Mouse (Mus musculus): ENCODE results near the gene Gprc5d. TPM values are rescaled to one million over a fixed set of nuclear protein-coding genes. Genes with fewer than 3 reads are reported as not detected.

Gene Gprc5d
- not detected in 2 replicates for polyA plus RNA-seq (2015; fragmentation: Nextera tagmentation; extraction: Ambion mirVana)

GRCm38 (mm10) chr6:135118183-135118582, at the start of gene Gprc5d:
TSS of gene Gprc5d (minus strand) at chr6:135118283.
- Histone ChIP-seq H3K4me3 (no peak within 1 kb of the TSS), H3K36me3 (no peaks in the 10 kb centered on the region), H3K27me3 (no peaks in the 10 kb centered on the region), H3K27ac (no peak within 1 kb of the TSS), H3K4me1 (replicated peaks) (no peaks in the 10 kb centered on the region), H3K4me2 (no peak within 1 kb of the TSS), H3K9me3 (replicated peaks) (no peaks in the 10 kb centered on the region), H3K9ac (no peak within 1 kb of the TSS)
- ATAC-seq (replicated peaks; ENCODE audit: insufficient number of reproducible peaks, insufficient read depth, low FRiP score, low read depth), result no peak
- WGBS, result 82% methylated on average over 5 of the region's 5 CpGs

DNA sequence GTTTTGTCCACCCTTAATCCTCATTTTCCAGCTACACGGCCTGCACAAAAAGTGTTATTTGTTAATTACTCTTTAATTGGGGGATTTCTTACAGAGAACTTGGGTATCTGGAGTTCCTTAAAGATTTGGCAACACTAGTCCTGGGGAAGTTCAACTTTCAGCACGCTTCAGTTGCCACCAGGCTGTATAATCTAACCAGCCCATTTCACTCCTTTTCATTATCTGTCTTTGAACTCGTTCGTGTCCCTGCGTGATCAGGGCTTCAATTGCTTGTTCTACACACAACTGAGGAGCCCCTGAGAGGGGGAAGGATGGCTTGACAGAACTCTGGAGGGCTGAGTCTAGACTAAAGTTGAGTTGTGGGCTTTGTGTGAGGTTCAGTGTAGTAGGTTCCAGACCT, 48.6 kb upstream of the Gprc5d start:
- Histone ChIP-seq H3K36me3 (no peaks in the 10 kb centered on the region), H3K4me2 (peak overlapping the region; percentile 94; the same call in 1 of the 2 replicates), H3K9ac (no peak overlapping the region), H3K4me3 (0 out of 2 replicates have a peak overlapping the region, but pooled peaks have one; percentile 85), H3K27me3 (no peaks in the 10 kb centered on the region), H3K27ac (no peak overlapping the region), H3K4me1 (replicated peaks) (peaks cover 18% of the 10 kb centered on the region; the same call in 1 of the 2 replicates), H3K9me3 (replicated peaks) (no peaks in the 10 kb centered on the region)
- 57% methylated on average over 5 of the region's 5 CpGs for WGBS
- no peak for ATAC-seq (replicated peaks; ENCODE audit: insufficient number of reproducible peaks, insufficient read depth, low FRiP score, low read depth)

- WGBS, result 89% methylated on average over 3 of the region's 3 CpGs
- H3K4me2 ChIP-seq, result no peak overlapping the region
- ATAC-seq (replicated peaks; ENCODE audit: insufficient number of reproducible peaks, insufficient read depth, low FRiP score, low read depth), result no peak
Measured at GRCm38 (mm10) chr6:135166262-135166661, 48.2 kb upstream of the Gprc5d start.

DNA sequence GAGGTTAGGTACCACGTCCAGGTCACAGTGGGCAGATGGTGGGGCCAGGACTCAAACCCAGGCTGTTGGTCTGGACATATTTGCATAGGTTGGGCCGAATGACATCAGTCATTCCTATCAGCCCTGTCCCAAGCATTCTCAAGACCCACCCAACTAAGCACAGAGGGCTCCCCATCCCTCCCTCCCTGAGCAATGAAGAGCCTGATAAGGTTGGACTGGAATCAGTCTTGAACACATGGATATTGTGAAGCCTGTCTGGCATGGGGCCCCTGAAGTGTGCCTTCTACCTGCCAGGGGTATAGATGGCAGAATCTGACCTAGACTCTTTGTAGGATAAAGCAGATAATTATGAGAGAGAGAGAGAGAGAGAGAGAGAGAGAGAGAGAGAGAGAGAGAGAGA, 47.6 kb upstream of the Gprc5d start:
- Histone ChIP-seq H3K27me3 (no peaks in the 10 kb centered on the region), H3K4me3 (no peak overlapping the region), H3K9ac (no peak overlapping the region), H3K4me1 (replicated peaks) (peaks cover 18% of the 10 kb centered on the region; the same call in 1 of the 2 replicates), H3K9me3 (replicated peaks) (no peaks in the 10 kb centered on the region), H3K36me3 (no peaks in the 10 kb centered on the region), H3K4me2 (no peak overlapping the region), H3K27ac (no peak overlapping the region)
- WGBS, result 72% methylated on average over 2 of the region's 2 CpGs
- ATAC-seq (replicated peaks; ENCODE audit: insufficient number of reproducible peaks, insufficient read depth, low FRiP score, low read depth), result no peak

More at GRCm38 (mm10) chr6:135166262-135166661, 48.2 kb upstream of the Gprc5d start:
- H3K9ac ChIP-seq, result no peak overlapping the region
- H3K27ac ChIP-seq, result no peak overlapping the region
- no peaks in the 10 kb centered on the region for H3K36me3 ChIP-seq
- H3K9me3 ChIP-seq (replicated peaks), result no peaks in the 10 kb centered on the region
- H3K27me3 ChIP-seq, result no peaks in the 10 kb centered on the region
- peaks cover 18% of the 10 kb centered on the region; the same call in 1 of the 2 replicates for H3K4me1 ChIP-seq (replicated peaks)
- no peak overlapping the region for H3K4me3 ChIP-seq

GRCm38 (mm10) chr6:135165191-135165590, 47.1 kb upstream of the Gprc5d start:
- no peak for ATAC-seq (replicated peaks; ENCODE audit: insufficient number of reproducible peaks, insufficient read depth, low FRiP score, low read depth)
- WGBS, result 82% methylated on average over 3 of the region's 3 CpGs
- no peak overlapping the region for H3K4me3 ChIP-seq
- no peaks in the 10 kb centered on the region for H3K36me3 ChIP-seq
- H3K27me3 ChIP-seq, result no peaks in the 10 kb centered on the region
- no peak overlapping the region for H3K4me2 ChIP-seq
- H3K9ac ChIP-seq, result no peak overlapping the region
- no peak overlapping the region for H3K27ac ChIP-seq
- peaks cover 18% of the 10 kb centered on the region; the same call in 1 of the 2 replicates for H3K4me1 ChIP-seq (replicated peaks)
- H3K9me3 ChIP-seq (replicated peaks), result no peaks in the 10 kb centered on the region

DNA sequence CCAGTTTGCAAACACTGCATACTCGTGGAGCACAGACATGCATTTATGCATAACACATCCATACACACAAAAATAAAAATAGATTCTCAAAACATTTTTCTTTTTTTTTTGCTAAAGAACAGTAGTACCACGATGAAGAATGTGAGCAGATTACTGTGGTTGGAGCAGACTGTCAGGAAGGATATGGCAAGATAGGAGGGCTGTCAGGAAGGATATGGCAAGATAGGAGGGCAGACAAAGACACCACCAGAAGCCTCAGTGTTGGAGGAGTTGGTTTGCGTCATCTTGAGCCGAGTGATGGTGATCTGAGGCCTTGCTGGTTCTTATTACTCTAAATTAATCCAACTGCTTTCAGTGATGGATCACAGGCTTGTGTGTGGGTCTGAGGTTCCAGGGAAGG, 44.8 kb upstream of the Gprc5d start:
- H3K4me2 ChIP-seq, result no peak overlapping the region
- no peaks in the 10 kb centered on the region for H3K27me3 ChIP-seq
- H3K4me1 ChIP-seq (replicated peaks), result peaks cover 12% of the 10 kb centered on the region; the same call in 1 of the 2 replicates
- 55% methylated on average over 4 of the region's 4 CpGs for WGBS
- H3K27ac ChIP-seq, result no peak overlapping the region
- no peak overlapping the region for H3K9ac ChIP-seq
- H3K4me3 ChIP-seq, result no peak overlapping the region
- H3K9me3 ChIP-seq (replicated peaks), result no peaks in the 10 kb centered on the region
- ATAC-seq (replicated peaks; ENCODE audit: insufficient number of reproducible peaks, insufficient read depth, low FRiP score, low read depth), result no peak
- H3K36me3 ChIP-seq, result no peaks in the 10 kb centered on the region

DNA sequence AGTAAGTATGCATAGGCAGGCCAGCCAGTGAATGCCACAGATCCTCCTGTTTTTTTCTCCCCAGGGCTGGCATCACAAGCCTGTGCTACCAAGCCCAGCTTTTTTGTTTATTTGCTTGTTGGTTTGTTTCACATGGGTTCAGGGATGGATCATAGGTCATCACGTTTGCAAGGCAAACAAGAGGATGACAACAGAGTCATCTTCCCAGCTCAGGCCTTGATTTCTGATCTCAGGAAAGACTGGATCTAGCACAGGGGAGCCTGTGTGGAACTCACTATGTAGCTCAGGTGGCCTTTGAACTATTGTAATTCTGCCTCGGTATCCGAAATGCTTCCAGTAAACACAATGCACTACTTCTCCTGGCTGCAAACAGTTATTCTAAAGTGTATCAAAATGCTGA, 44.2 kb upstream of the Gprc5d start:
- Histone ChIP-seq H3K9me3 (replicated peaks) (no peaks in the 10 kb centered on the region), H3K4me3 (no peak overlapping the region), H3K27me3 (no peaks in the 10 kb centered on the region), H3K4me1 (replicated peaks) (peaks cover 12% of the 10 kb centered on the region; the same call in 1 of the 2 replicates), H3K36me3 (no peaks in the 10 kb centered on the region), H3K4me2 (no peak overlapping the region), H3K9ac (no peak overlapping the region), H3K27ac (no peak overlapping the region)
- no peak for ATAC-seq (replicated peaks; ENCODE audit: insufficient number of reproducible peaks, insufficient read depth, low FRiP score, low read depth)
- WGBS, result 81% methylated on average over 3 of the region's 3 CpGs

DNA sequence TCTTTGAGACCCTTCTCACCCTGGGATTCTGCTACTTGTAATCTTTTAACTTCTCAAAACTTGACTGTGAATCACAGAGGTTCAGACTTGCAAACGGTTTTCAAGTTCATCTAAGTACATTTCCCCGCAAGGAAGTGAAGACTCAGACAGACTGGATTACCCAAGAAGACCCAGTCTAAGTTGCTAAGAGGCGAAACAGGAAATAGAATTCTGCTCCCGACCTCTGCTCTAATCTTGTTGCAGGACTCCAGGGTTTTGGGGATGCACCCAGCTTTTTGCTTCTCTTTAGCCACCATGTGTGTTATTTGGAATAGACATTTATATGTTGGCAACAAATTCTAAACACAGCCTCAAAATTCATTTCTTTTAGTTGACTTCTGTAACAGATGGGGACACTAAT, 43.3 kb upstream of the Gprc5d start:
- 58% methylated on average over 4 of the region's 4 CpGs for WGBS
- H3K27me3 ChIP-seq, result no peaks in the 10 kb centered on the region
- no peak overlapping the region for H3K27ac ChIP-seq
- no peak for ATAC-seq (replicated peaks; ENCODE audit: insufficient number of reproducible peaks, insufficient read depth, low FRiP score, low read depth)
- no peak overlapping the region for H3K4me3 ChIP-seq
- H3K36me3 ChIP-seq, result no peaks in the 10 kb centered on the region
- H3K9ac ChIP-seq, result no peak overlapping the region
- H3K9me3 ChIP-seq (replicated peaks), result no peaks in the 10 kb centered on the region
- peaks cover 11% of the 10 kb centered on the region; the same call in 1 of the 2 replicates for H3K4me1 ChIP-seq (replicated peaks)
- no peak overlapping the region for H3K4me2 ChIP-seq

- Histone ChIP-seq H3K27ac (no peak overlapping the region), H3K4me1 (replicated peaks) (peaks cover 10% of the 10 kb centered on the region; the same call in 1 of the 2 replicates), H3K27me3 (no peaks in the 10 kb centered on the region), H3K4me3 (no peak overlapping the region), H3K4me2 (no peak overlapping the region), H3K36me3 (no peaks in the 10 kb centered on the region), H3K9me3 (replicated peaks) (no peaks in the 10 kb centered on the region), H3K9ac (no peak overlapping the region)
- ATAC-seq (replicated peaks; ENCODE audit: insufficient number of reproducible peaks, insufficient read depth, low FRiP score, low read depth), result no peak
- 65% methylated on average over 4 of the region's 4 CpGs for WGBS
Measured at GRCm38 (mm10) chr6:135158509-135158908, 40.4 kb upstream of the Gprc5d start.

DNA sequence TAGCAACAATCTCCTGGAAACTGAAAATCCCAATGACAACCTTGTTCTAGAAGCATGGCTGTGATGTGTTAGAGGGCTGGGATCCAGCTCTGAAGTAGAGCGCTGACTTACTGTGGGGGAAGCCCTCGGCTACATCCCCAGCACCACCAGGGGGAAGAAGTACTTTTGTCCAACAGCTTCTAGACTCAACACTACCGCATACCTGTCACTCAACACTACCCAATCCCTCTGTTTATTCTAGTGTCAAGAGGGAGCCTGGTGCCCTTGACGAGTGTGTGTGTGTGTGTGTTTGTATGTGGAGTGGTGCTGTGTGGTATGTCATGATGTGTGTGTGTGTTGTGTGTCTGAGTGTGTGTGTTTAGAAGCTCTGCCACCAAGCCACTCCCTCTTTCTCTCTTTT, 39.4 kb upstream of the Gprc5d start:
- no peak overlapping the region for H3K4me2 ChIP-seq
- H3K9me3 ChIP-seq (replicated peaks), result no peaks in the 10 kb centered on the region
- H3K4me3 ChIP-seq, result no peak overlapping the region
- H3K9ac ChIP-seq, result no peak overlapping the region
- 40% methylated on average over 4 of the region's 4 CpGs for WGBS
- peaks cover 8% of the 10 kb centered on the region; the same call in 1 of the 2 replicates for H3K4me1 ChIP-seq (replicated peaks)
- H3K36me3 ChIP-seq, result no peaks in the 10 kb centered on the region
- no peak overlapping the region for H3K27ac ChIP-seq
- no peaks in the 10 kb centered on the region for H3K27me3 ChIP-seq
- 0 out of 2 replicates have a peak, but pooled peaks have one; percentile 35 for ATAC-seq (replicated peaks; ENCODE audit: insufficient number of reproducible peaks, insufficient read depth, low FRiP score, low read depth)

GRCm38 (mm10) chr6:135156597-135156996, 38.5 kb upstream of the Gprc5d start:
- H3K27ac ChIP-seq, result no peak overlapping the region
- H3K36me3 ChIP-seq, result no peaks in the 10 kb centered on the region
- ATAC-seq (replicated peaks; ENCODE audit: insufficient number of reproducible peaks, insufficient read depth, low FRiP score, low read depth), result no peak
- H3K4me3 ChIP-seq, result no peak overlapping the region
- no peak overlapping the region for H3K9ac ChIP-seq
- no peaks in the 10 kb centered on the region for H3K27me3 ChIP-seq
- no peak overlapping the region; the same call in 1 of the 2 replicates for H3K4me2 ChIP-seq
- H3K9me3 ChIP-seq (replicated peaks), result no peaks in the 10 kb centered on the region
- peaks cover 8% of the 10 kb centered on the region; the same call in 1 of the 2 replicates for H3K4me1 ChIP-seq (replicated peaks)
- WGBS, result 61% methylated on average over 8 of the region's 8 CpGs

- Histone ChIP-seq H3K27me3 (peaks cover 5% of the 10 kb centered on the region; the same call in 1 of the 2 replicates), H3K9ac (no peak overlapping the region), H3K36me3 (no peaks in the 10 kb centered on the region), H3K4me1 (replicated peaks) (peaks cover 8% of the 10 kb centered on the region; the same call in 1 of the 2 replicates), H3K9me3 (replicated peaks) (no peaks in the 10 kb centered on the region), H3K27ac (no peak overlapping the region), H3K4me3 (no peak overlapping the region), H3K4me2 (no peak overlapping the region)
- no peak for ATAC-seq (replicated peaks; ENCODE audit: insufficient number of reproducible peaks, insufficient read depth, low FRiP score, low read depth)
- 82% methylated on average over 5 of the region's 5 CpGs for WGBS
Measured at GRCm38 (mm10) chr6:135153719-135154118, 35.6 kb upstream of the Gprc5d start.
